Mouse (Mus musculus): ENCODE data around the gene Ccdc190.

The Ccdc190 gene

GRCm38 (mm10) chr1:169932122-169932746 is 3.8 kb downstream of the Ccdc190 start:
- in situ Hi-C loops (cut with MseI, MboI), result no loop called here

GRCm38 (mm10) chr1:169934005-169934725 is 5.7 kb downstream of the Ccdc190 start:
- in situ Hi-C loops (cut with MseI, MboI), result no loop called here

GRCm38 (mm10) chr1:169939345-169939744 is 10.9 kb downstream of the Ccdc190 start:
- in situ Hi-C loops (cut with MseI, MboI), result no loop called here

- in situ Hi-C loops (cut with MseI, MboI), result loop anchor here in 1 of 2 experiments (10.0 kb wide), 1 partner anchor 189 kb away; no protein-coding TSS in a partner anchor
Observed at GRCm38 (mm10) chr1:169946004-169946403, 17.6 kb downstream of the Ccdc190 start.

- in situ Hi-C loops (cut with MseI, MboI), result loop anchor here in 1 of 2 experiments (10.0 kb wide), 1 partner anchor 187 kb away; no protein-coding TSS in a partner anchor
Observed at GRCm38 (mm10) chr1:169947654-169948053, 19.2 kb downstream of the Ccdc190 start.

- in situ Hi-C loops (cut with MseI, MboI), result loop anchor here in 1 of 2 experiments (10.0 kb wide), 1 partner anchor 187 kb away; no protein-coding TSS in a partner anchor
Observed at GRCm38 (mm10) chr1:169948280-169948679, 19.8 kb downstream of the Ccdc190 start.

GRCm38 (mm10) chr1:169948866-169949265 is 20.4 kb downstream of the Ccdc190 start:
- in situ Hi-C loops (cut with MseI, MboI), result loop anchor here in 1 of 2 experiments (10.0 kb wide), 1 partner anchor 186 kb away; no protein-coding TSS in a partner anchor

- in situ Hi-C loops (cut with MseI, MboI), result loop anchor here (5.0 to 10.0 kb wide), 2 partner anchors 185 to 187 kb away; no protein-coding TSS in a partner anchor
Observed at GRCm38 (mm10) chr1:169949981-169950380, 21.5 kb downstream of the Ccdc190 start.

GRCm38 (mm10) chr1:169950651-169951050 is 22.2 kb downstream of the Ccdc190 start:
- in situ Hi-C loops (cut with MseI, MboI), result loop anchor here in 1 of 2 experiments (5.0 kb wide), 1 partner anchor 187 kb away; no protein-coding TSS in a partner anchor

- in situ Hi-C loops (cut with MseI, MboI), result loop anchor here in 1 of 2 experiments (5.0 kb wide), 1 partner anchor 186 kb away; no protein-coding TSS in a partner anchor
Observed at GRCm38 (mm10) chr1:169951561-169951960, 23.1 kb downstream of the Ccdc190 start.

- in situ Hi-C loops (cut with MseI, MboI), result loop anchor here in 1 of 2 experiments (5.0 kb wide), 1 partner anchor 185 kb away; no protein-coding TSS in a partner anchor
Observed at GRCm38 (mm10) chr1:169952636-169953035, 24.2 kb downstream of the Ccdc190 start.

- in situ Hi-C loops (cut with MseI, MboI), result loop anchor here in 1 of 2 experiments (5.0 kb wide), 1 partner anchor 184 kb away; no protein-coding TSS in a partner anchor
Observed at GRCm38 (mm10) chr1:169953106-169953505, 24.7 kb downstream of the Ccdc190 start.

GRCm38 (mm10) chr1:169968792-169969515 is 40.5 kb downstream of the Ccdc190 start, which contains the start of gene Hsd17b7:
Gene Hsd17b7 (minus strand): TSS chr1:169969241.
- in situ Hi-C loops (cut with MseI, MboI), result no loop called here

GRCm38 (mm10) chr1:169969516-169969886 is 41.1 kb downstream of the Ccdc190 start:
- in situ Hi-C loops (cut with MseI, MboI), result no loop called here

GRCm38 (mm10) chr1:169970936-169971335 is 42.5 kb downstream of the Ccdc190 start:
- in situ Hi-C loops (cut with MseI, MboI), result no loop called here

- in situ Hi-C loops (cut with MseI, MboI), result no loop called here
Observed at GRCm38 (mm10) chr1:169971998-169972397, 43.5 kb downstream of the Ccdc190 start.

GRCm38 (mm10) chr1:169977621-169978020 is 49.2 kb downstream of the Ccdc190 start:
- in situ Hi-C loops (cut with MseI, MboI), result no loop called here

Data from mouse trophoblast stem cell (cell line).